Mouse (Mus musculus) heart, embryonic 11.5 days (tissue): ENCODE data around the gene Cc2d1a. TPM values are rescaled to one million over a fixed set of nuclear protein-coding genes. Genes with fewer than 3 reads are reported as not detected.

Source experiments
- ATAC-seq: fragments of 200-750 bp; cut with Nextera tagmentation; replicated peaks from 2 replicates; pipeline ENCODE4 v1.8.0; 2017; ENCODE audit warnings: moderate library complexity; ENCODE audit not compliant: insufficient number of reproducible peaks, low FRiP score, low TSS enrichment
- H3K27ac ChIP-seq: fragments of 300-500 bp; sonication (generic); 2 replicates; pipeline ENCODE4 v1.5.1; 2014; ENCODE audit warnings: mild to moderate bottlenecking, low read depth, low read length
- H3K27me3 ChIP-seq: fragments of 300-500 bp; sonication (generic); 2 replicates; pipeline ENCODE4 v1.6.1; 2014; ENCODE audit warnings: mild to moderate bottlenecking, low read length, mixed read lengths; ENCODE audit not compliant: control insufficient read depth, insufficient read depth
- H3K36me3 ChIP-seq: fragments of 300-500 bp; sonication (generic); 2 replicates; pipeline ENCODE4 v1.6.1; 2014; ENCODE audit warnings: mild to moderate bottlenecking, low read length, moderate library complexity, mixed read lengths; ENCODE audit not compliant: control insufficient read depth, insufficient read depth
- H3K4me1 ChIP-seq: fragments of 300-500 bp; sonication (generic); 2 replicates; pipeline ENCODE4 v1.6.1; 2014; ENCODE audit warnings: low read length; ENCODE audit not compliant: control insufficient read depth, insufficient read depth
- H3K4me2 ChIP-seq: fragments of 300-500 bp; sonication (generic); 2 replicates; pipeline ENCODE4 v1.6.1; 2014; ENCODE audit warnings: mild to moderate bottlenecking, moderate library complexity
- H3K4me3 ChIP-seq: fragments of 300-500 bp; sonication (generic); 2 replicates; pipeline ENCODE4 v1.5.1; 2014; ENCODE audit warnings: low read depth, low read length
- H3K9ac ChIP-seq: fragments of 300-500 bp; sonication (generic); 2 replicates; pipeline ENCODE4 v1.6.1; 2014; ENCODE audit warnings: mild to moderate bottlenecking, low read depth, low read length, moderate library complexity
- H3K9me3 ChIP-seq: fragments of 300-500 bp; sonication (generic); replicated peaks from 2 replicates; pipeline ENCODE4 v1.6.1; 2016; ENCODE audit warnings: low read length; ENCODE audit not compliant: control insufficient read depth
- WGBS: fragments of 180-500 bp; shearing (Covaris S2); extraction: QIAGEN DNeasy Blood & Tissue Kit; methylation state at CpG from one replicate; pipeline ENCODE4 v1.1.7; 2014; ENCODE audit not compliant: insufficient replicate concordance; 5-methylcytosine and 5-hydroxymethylcytosine counted together
- polyA plus RNA-seq: library from polyadenylated mRNA; unstranded; fragments of >200 nt; fragmentation: Nextera tagmentation; extraction: Ambion mirVana; gene quantifications from 2 replicates; pipeline ENCODE4 v1.2.1, GENCODE M21; 2014

Gene Cc2d1a
- polyA plus RNA-seq, 1 experiment from 2014 or later, result 11.1 TPM

DNA sequence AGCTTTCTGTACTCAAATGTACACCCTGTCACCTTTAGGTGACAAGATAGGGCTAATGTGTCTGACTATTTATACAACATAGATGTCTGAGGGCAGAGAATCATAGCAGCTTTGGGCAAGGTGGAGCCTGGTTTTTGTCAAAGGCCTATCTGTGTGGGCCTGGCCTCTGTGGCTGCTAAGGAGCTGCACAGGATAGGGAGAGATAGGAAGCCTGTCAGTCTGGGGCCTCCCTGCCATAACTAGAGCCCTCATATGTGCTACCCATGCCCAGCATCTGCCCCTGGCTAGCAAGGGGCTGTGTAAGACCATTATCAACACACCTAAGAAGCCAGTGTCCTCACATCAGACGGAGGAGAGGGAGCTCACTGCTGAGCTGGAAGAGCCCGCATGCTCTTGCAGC lies 20.0 kb upstream of the Cc2d1a start:
- H3K9me3 ChIP-seq, result no peaks in the 10 kb centered on the region
- H3K4me3 ChIP-seq, result no peak overlapping the region
- no peaks in the 10 kb centered on the region for H3K27me3 ChIP-seq
- 74% methylated on average over 2 of the region's 2 CpGs for WGBS
- peaks cover 5% of the 10 kb centered on the region; the same call in 1 of the 2 replicates for H3K36me3 ChIP-seq
- no peak overlapping the region for H3K27ac ChIP-seq
- H3K4me1 ChIP-seq, result peaks cover 21% of the 10 kb centered on the region
- no peak for ATAC-seq
- H3K9ac ChIP-seq, result peak overlapping the region; percentile 28; the same call in 1 of the 2 replicates
- no peak overlapping the region for H3K4me2 ChIP-seq

- Histone ChIP-seq H3K4me2 (no peak overlapping the region), H3K36me3 (no peaks in the 10 kb centered on the region)
Measured at GRCm38 (mm10) chr8:84157620-84158019, 9.9 kb upstream of the Cc2d1a start.

GRCm38 (mm10) chr8:84149181-84149580 lies 1.4 kb upstream of the Cc2d1a start:
- no peaks in the 10 kb centered on the region for H3K9me3 ChIP-seq
- no peaks in the 10 kb centered on the region for H3K27me3 ChIP-seq
- ATAC-seq, result no peak
- WGBS, result 78% methylated on average over 3 of the region's 3 CpGs
- H3K27ac ChIP-seq, result no peak overlapping the region
- peaks cover 15% of the 10 kb centered on the region for H3K4me1 ChIP-seq
- no peak overlapping the region for H3K9ac ChIP-seq
- H3K4me3 ChIP-seq, result no peak overlapping the region
- no peak overlapping the region for H3K4me2 ChIP-seq
- no peaks in the 10 kb centered on the region for H3K36me3 ChIP-seq

More at GRCm38 (mm10) chr8:84157620-84158019, 9.9 kb upstream of the Cc2d1a start:
- 91% methylated on average over 4 of the region's 4 CpGs for WGBS
- no peaks in the 10 kb centered on the region for H3K4me1 ChIP-seq
- no peak overlapping the region for H3K9ac ChIP-seq
- no peak overlapping the region for H3K27ac ChIP-seq
- no peak overlapping the region for H3K4me3 ChIP-seq
- H3K9me3 ChIP-seq, result no peaks in the 10 kb centered on the region
- no peak for ATAC-seq
- H3K27me3 ChIP-seq, result no peaks in the 10 kb centered on the region

GRCm38 (mm10) chr8:84148531-84148850 lies 755 bp upstream of the Cc2d1a start:
- peaks cover 15% of the 10 kb centered on the region for H3K4me1 ChIP-seq
- no peaks in the 10 kb centered on the region for H3K27me3 ChIP-seq
- WGBS, result 86% methylated on average over 5 of the region's 5 CpGs
- no peak overlapping the region for H3K27ac ChIP-seq
- H3K4me2 ChIP-seq, result peak overlapping the region; percentile 92
- H3K9me3 ChIP-seq, result no peaks in the 10 kb centered on the region
- ATAC-seq, result no peak
- no peak overlapping the region for H3K9ac ChIP-seq
- H3K4me3 ChIP-seq, result no peak overlapping the region
- peaks cover 5% of the 10 kb centered on the region for H3K36me3 ChIP-seq

GRCm38 (mm10) chr8:84147324-84147766 lies 391 bp downstream of the Cc2d1a start:
- H3K27ac ChIP-seq, result no peak overlapping the region
- H3K4me1 ChIP-seq, result peaks cover 15% of the 10 kb centered on the region
- 6% methylated on average over 14 of the region's 14 CpGs for WGBS
- no peaks in the 10 kb centered on the region for H3K9me3 ChIP-seq
- H3K4me2 ChIP-seq, result peak overlapping the region; percentile 92
- peak overlapping the region; percentile 74 for H3K4me3 ChIP-seq
- H3K27me3 ChIP-seq, result no peaks in the 10 kb centered on the region
- peak overlapping the region; percentile 91 for H3K9ac ChIP-seq
- peak; percentile 33 for ATAC-seq
- H3K36me3 ChIP-seq, result peaks cover 11% of the 10 kb centered on the region

- Histone ChIP-seq H3K9ac (no peak overlapping the region), H3K27ac (no peak overlapping the region), H3K36me3 (peaks cover 26% of the 10 kb centered on the region), H3K4me3 (no peak overlapping the region), H3K4me2 (no peak overlapping the region), H3K4me1 (peaks cover 15% of the 10 kb centered on the region), H3K27me3 (no peaks in the 10 kb centered on the region), H3K9me3 (no peaks in the 10 kb centered on the region)
- 88% methylated on average over 8 of the region's 8 CpGs for WGBS
- ATAC-seq, result no peak
Measured at GRCm38 (mm10) chr8:84144636-84145245, 3.0 kb downstream of the Cc2d1a start.

GRCm38 (mm10) chr8:84140838-84141237 lies 6.9 kb downstream of the Cc2d1a start:
- H3K9me3 ChIP-seq, result no peaks in the 10 kb centered on the region
- H3K4me2 ChIP-seq, result no peak overlapping the region
- no peaks in the 10 kb centered on the region for H3K4me1 ChIP-seq
- H3K9ac ChIP-seq, result no peak overlapping the region
- H3K4me3 ChIP-seq, result no peak overlapping the region
- no peaks in the 10 kb centered on the region for H3K27me3 ChIP-seq
- no peak for ATAC-seq
- WGBS, result 79% methylated on average over 4 of the region's 4 CpGs
- no peak overlapping the region for H3K27ac ChIP-seq
- H3K36me3 ChIP-seq, result peaks cover 48% of the 10 kb centered on the region

- H3K27me3 ChIP-seq, result no peaks in the 10 kb centered on the region
- no peak for ATAC-seq
- peaks cover 53% of the 10 kb centered on the region for H3K36me3 ChIP-seq
- H3K9me3 ChIP-seq, result no peaks in the 10 kb centered on the region
- H3K4me1 ChIP-seq, result no peaks in the 10 kb centered on the region
- 87% methylated on average over 3 of the region's 3 CpGs for WGBS
- H3K9ac ChIP-seq, result no peak overlapping the region
- no peak overlapping the region for H3K27ac ChIP-seq
- H3K4me2 ChIP-seq, result no peak overlapping the region
- H3K4me3 ChIP-seq, result no peak overlapping the region
Measured at GRCm38 (mm10) chr8:84137848-84138247, 9.9 kb downstream of the Cc2d1a start.

DNA sequence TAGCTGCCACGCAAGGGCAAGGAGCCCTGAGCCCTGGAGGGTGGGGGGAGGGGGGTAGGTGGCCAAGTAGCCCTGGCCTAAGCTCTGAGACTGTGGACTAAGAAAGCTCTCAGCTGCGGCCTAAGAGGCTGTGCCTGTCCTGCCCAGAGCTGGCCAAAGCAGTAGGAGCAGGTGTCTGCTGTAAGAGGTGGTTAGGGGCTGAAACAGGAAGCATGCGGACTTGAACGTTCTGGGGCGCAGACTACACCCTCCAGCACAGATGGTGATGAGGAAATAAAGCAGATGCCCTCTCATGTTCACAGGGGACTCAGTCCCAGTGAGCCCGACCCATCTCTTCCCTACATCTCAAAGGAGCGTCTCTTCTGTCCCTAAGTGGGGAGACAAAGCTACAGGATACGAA lies 15.5 kb downstream of the Cc2d1a start:
- 82% methylated on average over 8 of the region's 8 CpGs for WGBS
- Histone ChIP-seq H3K36me3 (peaks cover 28% of the 10 kb centered on the region), H3K4me3 (no peak overlapping the region), H3K9me3 (no peaks in the 10 kb centered on the region), H3K4me2 (no peak overlapping the region), H3K4me1 (no peaks in the 10 kb centered on the region; the same call in 1 of the 2 replicates), H3K9ac (no peak overlapping the region), H3K27ac (no peak overlapping the region), H3K27me3 (peaks cover 8% of the 10 kb centered on the region; the same call in 1 of the 2 replicates)
- no peak for ATAC-seq
